Mouse (Mus musculus): ENCODE measurements at regions not wholly inside any gene's neighbourhood (a gene's known extent, or its start where the extent isn't known, plus 50 kb on each side); places are given as distances from the start of the nearest gene placed in this dataset.

DNA sequence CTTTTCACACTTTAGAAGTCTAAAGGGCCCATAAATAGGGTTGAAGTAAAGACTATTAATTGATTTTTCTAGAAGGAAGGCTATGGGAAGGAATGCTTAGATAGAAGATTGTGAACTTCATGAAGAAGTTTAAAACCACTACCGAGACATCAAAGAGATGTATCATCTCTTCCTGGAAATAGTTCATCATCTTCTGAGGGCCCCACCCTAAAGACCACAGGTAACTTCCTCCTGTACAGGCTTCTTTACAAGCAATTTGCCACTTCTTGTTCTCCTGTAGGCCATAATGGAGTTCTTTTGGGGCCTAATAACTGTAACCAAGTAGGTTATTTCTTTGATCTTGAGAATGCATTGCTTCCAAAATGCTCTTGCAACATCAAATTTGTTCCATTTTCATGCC lies 485.8 kb upstream of the A1bg start:
- no peak for DNase-seq (ENCODE audit: low spot score)

DNA sequence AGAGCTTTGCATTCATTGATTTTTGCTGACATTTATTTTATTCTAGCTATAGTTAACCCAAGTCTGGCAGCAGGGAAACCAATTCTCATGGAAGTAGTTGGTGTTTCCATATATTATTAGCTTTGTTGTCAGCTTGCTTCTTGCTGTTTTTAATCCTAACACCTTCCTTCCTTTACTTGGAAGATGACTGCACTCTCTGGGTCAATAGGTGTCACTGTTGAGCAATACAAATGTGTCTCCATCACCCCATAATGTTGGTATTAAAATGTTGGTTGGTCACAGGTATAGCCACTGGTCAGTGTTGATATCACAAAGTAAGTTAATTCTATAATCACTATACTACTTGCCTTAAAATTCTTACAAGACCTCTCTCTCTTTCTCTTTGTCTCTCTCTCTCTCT lies 477.9 kb upstream of the A1bg start:
- DNase-seq (ENCODE audit: low spot score) = no peak

DNA sequence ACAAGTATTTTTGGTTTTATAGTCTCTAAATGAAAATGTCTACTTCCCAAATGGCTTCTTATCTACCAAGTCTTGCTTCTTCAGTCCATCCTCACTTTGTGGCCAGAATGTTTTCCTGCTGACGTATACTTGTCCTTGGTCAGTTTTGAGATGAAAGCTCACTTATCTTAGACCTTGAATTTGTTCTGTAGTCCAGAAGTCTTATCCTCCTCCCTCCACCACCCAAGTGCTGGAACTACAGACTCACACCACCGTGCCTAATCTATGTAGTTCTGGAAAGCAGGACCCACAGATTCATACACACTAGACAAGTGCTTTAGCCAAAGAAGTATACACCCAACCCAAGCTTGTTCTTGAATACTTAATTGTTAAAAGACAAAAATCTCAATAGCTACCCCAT lies 477.2 kb upstream of the A1bg start:
- no peak for DNase-seq (ENCODE audit: low spot score)

DNA sequence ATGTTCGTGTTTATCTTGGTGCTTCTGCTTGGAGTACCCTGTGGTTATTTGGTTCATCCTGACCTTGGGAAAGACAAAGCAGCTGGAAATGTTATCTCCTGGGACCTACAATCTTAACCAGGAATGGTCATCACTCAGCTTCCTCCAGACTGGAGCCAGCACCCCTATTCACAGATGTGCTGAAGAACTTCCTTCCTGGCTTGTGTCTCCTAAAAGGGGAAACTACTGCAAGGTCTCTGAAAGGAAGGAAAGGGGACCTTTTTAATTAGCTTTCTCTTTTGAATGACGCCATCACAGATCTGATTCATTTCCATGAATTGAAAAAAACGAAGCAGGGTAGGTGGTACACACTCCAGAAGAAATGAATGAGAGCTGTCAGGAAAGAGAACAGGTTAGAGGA lies 476.0 kb upstream of the A1bg start:
- no peak for DNase-seq (ENCODE audit: low spot score)

- no peak for DNase-seq (ENCODE audit: low spot score)
Observed at GRCm38 (mm10) chr15:61397061-61397460, 474.2 kb upstream of the A1bg start.

GRCm38 (mm10) chr15:61395296-61395826 lies 472.5 kb upstream of the A1bg start:
- no peak for DNase-seq (ENCODE audit: low spot score)

- no peak for DNase-seq (ENCODE audit: low spot score)
Observed at GRCm38 (mm10) chr15:61380666-61381065, 457.9 kb upstream of the A1bg start.

- no peak for DNase-seq (ENCODE audit: low spot score)
Observed at GRCm38 (mm10) chr15:61366276-61366675, 443.5 kb upstream of the A1bg start.

DNA sequence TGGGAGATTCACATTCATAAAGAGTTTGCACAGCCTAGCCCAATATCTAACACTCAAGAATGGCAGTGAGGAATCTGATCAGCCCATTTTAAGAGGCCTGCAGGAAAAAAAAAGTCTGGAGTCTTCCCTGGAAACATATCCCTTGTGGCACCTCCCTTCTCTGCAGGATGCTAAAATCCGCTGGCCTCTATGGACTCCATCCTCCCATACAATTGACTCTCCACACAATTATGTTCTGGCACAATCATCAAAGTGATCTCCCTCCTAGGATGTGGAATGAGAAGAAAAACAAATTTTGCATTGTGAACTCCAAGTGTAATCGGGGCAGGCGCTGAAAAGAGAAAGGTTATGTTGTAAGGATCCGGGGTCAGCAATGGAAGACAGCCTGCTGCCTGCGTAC lies 442.7 kb upstream of the A1bg start:
- DNase-seq (ENCODE audit: low spot score) = no peak

GRCm38 (mm10) chr15:61364461-61364860 lies 441.6 kb upstream of the A1bg start:
- DNase-seq (ENCODE audit: low spot score) = no peak

DNA sequence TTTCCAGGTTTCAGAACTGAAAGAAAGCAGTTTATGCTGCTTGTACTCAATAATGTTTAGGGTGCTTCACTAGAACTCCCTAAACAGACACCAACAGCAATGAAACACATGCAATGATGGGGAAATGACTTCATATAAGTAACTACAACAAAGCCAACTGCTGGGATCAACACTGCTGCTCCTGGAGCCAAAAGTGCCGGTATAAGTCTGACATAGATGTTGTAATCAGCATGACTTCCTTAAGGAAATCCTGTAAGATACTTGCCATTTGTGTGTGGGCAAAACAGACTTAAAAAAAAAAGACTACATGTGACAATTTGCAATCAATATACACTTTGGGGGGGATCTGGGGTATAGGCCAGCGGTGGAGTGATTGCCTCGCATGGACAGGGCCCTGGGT lies 438.4 kb upstream of the A1bg start:
- DNase-seq (ENCODE audit: low spot score) = no peak

DNA sequence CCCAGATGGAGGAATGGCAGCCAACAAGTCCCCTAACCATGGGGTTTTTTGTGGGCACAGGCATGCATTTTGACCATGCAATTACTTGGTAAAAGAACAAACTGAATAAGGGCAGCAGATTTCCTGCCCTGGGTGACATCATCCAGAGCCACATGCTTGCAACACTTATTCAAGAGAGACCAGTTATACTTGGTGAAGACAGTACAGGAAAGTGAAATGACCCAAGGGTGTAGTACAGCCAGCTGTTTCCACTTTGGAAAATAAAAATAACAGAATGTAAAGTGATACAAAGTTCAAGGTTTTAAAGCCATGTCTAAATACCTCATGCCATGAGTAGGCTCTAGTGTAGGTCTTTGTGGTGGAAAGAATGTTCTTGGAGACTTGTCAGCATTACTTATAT lies 432.5 kb upstream of the A1bg start:
- no peak for DNase-seq (ENCODE audit: low spot score)

GRCm38 (mm10) chr15:61351729-61352342 lies 429.0 kb upstream of the A1bg start:
- no peak for DNase-seq (ENCODE audit: low spot score)

- no peak for DNase-seq (ENCODE audit: low spot score)
Observed at GRCm38 (mm10) chr15:61345101-61345500, 422.3 kb upstream of the A1bg start.

GRCm38 (mm10) chr15:61342618-61343017 lies 419.8 kb upstream of the A1bg start:
- no peak for DNase-seq (ENCODE audit: low spot score)

- DNase-seq (ENCODE audit: low spot score) = no peak
Observed at GRCm38 (mm10) chr15:61327925-61328324, 405.1 kb upstream of the A1bg start.

GRCm38 (mm10) chr15:61322243-61322642 lies 399.4 kb upstream of the A1bg start:
- no peak for DNase-seq (ENCODE audit: low spot score)

- no peak for DNase-seq (ENCODE audit: low spot score)
Observed at GRCm38 (mm10) chr15:61309452-61310165, 386.8 kb upstream of the A1bg start.

GRCm38 (mm10) chr15:61308936-61309335 lies 386.1 kb upstream of the A1bg start:
- DNase-seq (ENCODE audit: low spot score) = no peak

DNA sequence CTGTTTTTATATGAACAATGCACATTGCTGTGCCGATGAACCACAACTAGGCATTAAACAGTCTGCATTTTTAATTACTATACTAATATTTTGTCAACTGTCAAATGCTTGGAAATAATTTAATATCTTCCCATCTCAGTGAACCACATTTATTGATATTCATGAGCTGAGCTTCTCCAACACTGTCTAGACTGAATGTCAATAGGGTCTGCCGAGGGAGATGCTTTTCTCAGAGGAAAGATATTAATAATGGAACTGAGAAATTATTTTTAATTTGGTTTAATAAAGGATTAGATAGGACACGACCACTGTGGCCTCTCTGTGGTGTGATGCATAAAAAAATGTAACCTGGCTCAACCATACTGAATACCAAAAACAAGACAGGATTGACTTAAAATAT lies 381.7 kb upstream of the A1bg start:
- no peak for DNase-seq (ENCODE audit: low spot score)

DNA sequence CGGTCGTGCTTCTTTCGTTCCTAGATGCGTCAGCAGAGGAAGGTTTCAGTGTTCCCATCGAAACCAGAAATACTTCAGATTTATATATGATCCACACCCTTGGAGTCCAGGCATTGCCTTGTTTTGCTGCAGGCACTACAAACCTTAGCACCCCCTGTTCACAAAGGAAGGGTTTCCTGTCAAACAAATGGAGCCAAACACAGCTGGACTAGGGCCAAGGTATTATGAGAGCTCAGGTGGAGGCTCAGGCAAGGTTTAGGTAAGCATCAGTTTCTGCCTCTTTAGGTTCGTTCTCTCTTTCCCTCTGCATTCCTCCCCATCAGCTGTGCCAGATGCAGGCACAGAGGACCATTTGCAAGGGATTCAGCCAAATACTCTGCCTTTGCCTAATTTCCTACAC lies 377.0 kb upstream of the A1bg start:
- DNase-seq (ENCODE audit: low spot score) = no peak

GRCm38 (mm10) chr15:61297447-61298208 lies 374.8 kb upstream of the A1bg start:
- no peak for DNase-seq (ENCODE audit: low spot score)

- no peak for DNase-seq (ENCODE audit: low spot score)
Observed at GRCm38 (mm10) chr15:61294616-61295015, 371.8 kb upstream of the A1bg start.
